Mouse (Mus musculus): ENCODE measurements around the gene Tceal8.

GRCm38 (mm10) chrX:136171189-136172117, 689 bp downstream of the Tceal8 start:
- no peak for TF ChIP-seq CTCF (IDR thresholded peaks at IDR 0.05; ENCODE audit: borderline replicate concordance, control insufficient read depth, extremely low read depth, insufficient read depth, low read length, poor library complexity)
- TF ChIP-seq POLR2A (IDR thresholded peaks at IDR 0.05; ENCODE audit: control insufficient read depth, extremely low read depth, insufficient read depth, low read length, poor library complexity): no peak

All from thymus, adult 2 months (tissue).